Mouse (Mus musculus) gonadal fat pad, adult 2 months (tissue): ENCODE measurements around the gene Farsb. TPM values are rescaled to one million over a fixed set of nuclear protein-coding genes. Genes with fewer than 3 reads are reported as not detected.

Experiments
- polyA plus RNA-seq: library from polyadenylated mRNA; depleted of rRNA; stranded (reverse); fragments of >200 nt; gene quantifications from 2 replicates; pipeline ENCODE4 v1.2.3, GENCODE M21; 2012; rRNA removed

The Farsb gene
- polyA plus RNA-seq, 1 experiment: 24.1 TPM

Other genes starting within 250 kb of the Farsb start
- 0.61 and 1.1 TPM in 2 replicates for gene Sgpp2, start 178.6 kb downstream of the Farsb start, polyA plus RNA-seq
- gene Mogat1, start 22.1 kb upstream of the Farsb start, polyA plus RNA-seq: 29.1 and 35.3 TPM in 2 replicates
- gene BC035947, start 23.3 kb upstream of the Farsb start, polyA plus RNA-seq: 0.23 and 1.1 TPM in 2 replicates
- gene Acsl3, start 168.9 kb upstream of the Farsb start, polyA plus RNA-seq: 11.1 and 22.0 TPM in 2 replicates
- gene Utp14b, start 169.1 kb upstream of the Farsb start, polyA plus RNA-seq: 0.54 and 1.1 TPM in 2 replicates